Mouse (Mus musculus) kidney, postnatal 4 days (tissue): ENCODE measurements around the gene Tmem121.
A peak's percentile ranks its signal among the peaks of the same experiment; 100 is the strongest.
"Not testable (repeated sequence)": the region's sequence is repeated elsewhere in the genome, so short reads cannot be mapped to it uniquely, and the experiment has no call there.

Source experiments
- DNase-seq, 2 experiments: peaks; one replicate each; pipeline ENCODE4 v3.0.0; 2021; ENCODE audit warnings: mixed read lengths in 2 of 2

Tmem121 gene

DNA sequence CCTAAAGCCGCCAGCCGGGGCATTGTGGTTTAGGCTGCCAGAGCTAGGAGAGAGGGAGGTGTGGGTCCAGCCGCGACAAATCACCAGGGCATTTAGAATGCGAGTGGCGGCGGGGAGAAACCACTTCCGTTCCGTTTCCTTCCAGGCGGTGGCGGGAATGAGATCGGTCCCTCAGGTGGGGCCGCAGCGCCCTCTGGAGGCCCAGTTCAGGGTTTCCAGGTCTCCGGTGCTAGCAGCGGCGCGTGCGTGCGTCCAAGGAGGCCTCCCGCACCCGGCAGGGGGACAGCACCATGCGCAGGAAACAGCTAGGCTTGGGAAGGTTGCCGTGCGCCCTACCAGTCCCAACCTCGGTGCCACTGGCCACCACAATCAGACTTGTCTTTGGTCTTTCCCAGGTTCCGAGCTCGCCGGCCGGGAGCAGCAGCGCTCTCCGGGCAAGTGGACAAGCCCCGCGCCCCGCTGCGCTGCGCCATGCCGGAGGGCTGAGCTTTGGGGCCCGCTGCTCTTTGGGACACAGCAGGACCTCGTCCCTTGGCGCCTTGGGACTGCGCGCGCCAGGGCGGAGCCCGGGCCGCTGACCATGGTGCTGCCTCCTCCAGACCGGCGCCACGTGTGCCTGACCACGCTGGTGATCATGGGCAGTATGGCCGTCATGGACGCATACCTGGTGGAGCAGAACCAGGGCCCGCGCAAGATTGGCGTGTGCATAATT is 2.0 kb downstream of the Tmem121 start:
- DNase-seq, result peak; percentile 90 to 92

DNA sequence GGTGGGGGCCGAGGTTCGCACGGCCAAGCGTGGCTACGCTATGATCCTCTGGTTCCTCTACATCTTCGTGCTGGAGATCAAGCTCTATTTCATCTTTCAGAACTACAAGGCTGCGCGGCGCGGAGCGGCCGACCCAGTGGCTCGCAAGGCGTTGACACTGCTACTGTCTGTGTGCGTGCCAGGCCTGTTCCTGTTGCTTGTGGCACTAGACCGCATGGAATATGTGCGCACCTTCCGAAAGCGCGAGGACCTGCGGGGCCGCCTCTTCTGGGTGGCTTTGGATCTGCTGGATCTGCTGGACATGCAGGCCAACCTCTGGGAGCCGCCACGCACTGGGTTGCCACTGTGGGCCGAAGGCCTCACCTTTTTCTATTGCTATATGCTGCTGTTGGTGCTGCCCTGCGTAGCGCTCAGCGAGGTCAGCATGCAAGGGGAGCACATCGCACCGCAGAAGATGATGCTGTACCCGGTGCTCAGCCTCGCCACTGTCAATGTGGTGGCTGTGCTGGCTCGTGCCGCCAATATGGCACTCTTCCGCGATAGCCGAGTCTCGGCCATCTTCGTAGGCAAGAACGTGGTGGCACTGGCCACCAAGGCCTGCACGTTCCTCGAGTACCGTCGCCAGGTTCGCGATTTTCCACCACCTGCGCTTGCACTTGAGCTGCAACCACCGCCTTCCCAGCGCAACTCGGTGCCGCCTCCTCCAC is 2.8 kb downstream of the Tmem121 start:
- DNase-seq, result no peak

DNA sequence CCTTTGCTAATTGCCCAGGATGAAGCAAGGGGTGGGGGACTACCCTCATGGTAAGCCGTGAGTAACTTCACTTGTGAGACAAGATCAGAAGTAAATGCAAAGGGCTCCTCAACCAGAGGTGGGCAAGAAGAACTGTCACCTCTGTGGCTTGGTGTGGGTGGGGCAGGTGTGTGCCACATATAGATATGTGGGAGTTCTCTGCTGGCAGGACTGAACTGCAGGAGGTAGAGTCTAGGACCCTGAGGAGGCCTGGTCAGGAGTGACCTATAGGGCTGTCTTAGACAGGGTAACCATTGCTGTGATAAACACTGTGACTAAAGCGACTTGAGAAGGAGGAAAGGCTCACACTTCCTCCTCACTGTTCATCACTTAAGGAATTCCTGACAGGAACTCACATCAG is 7.7 kb downstream of the Tmem121 start:
- DNase-seq, result no peak

DNA sequence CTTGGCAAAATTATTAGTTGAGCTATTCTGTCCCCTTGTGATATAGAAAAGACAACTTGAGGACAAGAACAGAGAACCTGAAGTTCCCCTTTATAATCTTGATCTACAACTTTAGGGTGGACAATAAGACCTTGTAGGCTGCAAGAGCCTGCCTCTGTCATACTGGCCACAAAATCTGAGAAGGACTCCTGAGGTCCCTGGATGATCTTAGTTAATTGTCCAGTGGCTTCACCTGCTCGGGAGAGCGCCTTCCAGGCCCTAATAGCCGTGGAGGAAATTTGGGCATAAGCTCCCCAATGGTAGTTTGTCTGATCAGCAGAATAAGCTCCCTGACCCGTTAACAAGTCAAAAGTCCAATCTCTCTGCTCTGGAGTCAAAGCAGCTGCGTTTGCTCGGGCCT is 13.4 kb downstream of the Tmem121 start:
- not testable (repeated sequence) for DNase-seq

DNA sequence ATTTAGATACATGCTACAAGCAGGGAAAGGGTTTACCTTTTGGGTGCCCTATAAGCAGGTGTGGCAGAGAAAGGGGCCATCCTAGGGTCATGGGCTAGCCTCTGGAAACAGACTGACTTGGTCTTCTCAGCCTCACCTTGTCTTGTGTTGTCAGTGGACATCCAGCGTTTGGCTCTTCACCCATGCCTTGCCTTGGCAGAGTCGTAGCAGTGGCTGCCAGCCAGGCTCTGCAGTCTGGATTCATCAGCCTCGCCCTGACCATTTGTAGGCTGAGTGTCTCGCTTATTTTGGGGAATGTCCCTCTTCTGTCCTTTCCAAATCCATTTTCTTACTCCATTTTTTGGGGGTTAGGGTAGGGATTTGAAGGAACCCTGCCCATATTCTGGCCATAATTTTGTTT is 15.6 kb downstream of the Tmem121 start:
- no peak for DNase-seq

DNA sequence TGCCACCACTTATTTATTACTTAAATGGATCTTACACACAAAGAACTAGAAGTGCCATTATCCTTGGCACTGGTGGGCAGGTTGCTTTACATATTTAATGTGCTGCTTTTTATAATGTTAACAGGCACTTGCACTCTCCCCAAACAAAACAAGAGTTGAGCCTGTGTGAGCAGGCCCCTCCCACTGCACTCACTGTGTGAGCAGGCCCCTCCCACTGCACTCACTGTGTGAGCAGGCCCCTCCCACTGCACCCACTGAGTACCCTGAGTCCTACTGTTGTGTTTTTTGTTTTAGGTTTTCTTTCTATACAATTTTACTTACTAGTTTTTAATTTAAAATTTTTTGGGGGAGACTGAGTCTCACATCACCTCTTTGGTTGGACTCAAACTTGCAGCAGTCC is 16.3 kb downstream of the Tmem121 start:
- DNase-seq, result no peak

DNA sequence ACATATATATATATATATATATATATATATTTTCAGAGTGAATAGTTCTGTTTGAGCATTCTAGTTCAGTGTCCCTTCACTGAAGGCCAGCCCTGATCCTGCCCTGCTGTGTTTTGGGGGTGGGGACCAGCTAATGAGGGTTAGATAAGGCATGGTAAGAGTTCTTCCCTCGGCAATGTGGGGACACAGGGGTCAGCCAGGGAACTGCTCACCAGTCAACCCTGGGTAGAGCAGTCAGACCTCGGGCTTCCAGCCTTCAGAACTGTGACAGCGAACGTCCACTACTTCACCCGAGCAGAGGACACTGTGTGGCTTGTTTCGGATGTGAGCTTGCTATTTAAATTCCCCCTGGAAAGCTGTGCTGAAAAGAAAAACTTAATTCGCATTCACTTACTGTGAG is 17.8 kb downstream of the Tmem121 start:
- DNase-seq, result no peak

DNA sequence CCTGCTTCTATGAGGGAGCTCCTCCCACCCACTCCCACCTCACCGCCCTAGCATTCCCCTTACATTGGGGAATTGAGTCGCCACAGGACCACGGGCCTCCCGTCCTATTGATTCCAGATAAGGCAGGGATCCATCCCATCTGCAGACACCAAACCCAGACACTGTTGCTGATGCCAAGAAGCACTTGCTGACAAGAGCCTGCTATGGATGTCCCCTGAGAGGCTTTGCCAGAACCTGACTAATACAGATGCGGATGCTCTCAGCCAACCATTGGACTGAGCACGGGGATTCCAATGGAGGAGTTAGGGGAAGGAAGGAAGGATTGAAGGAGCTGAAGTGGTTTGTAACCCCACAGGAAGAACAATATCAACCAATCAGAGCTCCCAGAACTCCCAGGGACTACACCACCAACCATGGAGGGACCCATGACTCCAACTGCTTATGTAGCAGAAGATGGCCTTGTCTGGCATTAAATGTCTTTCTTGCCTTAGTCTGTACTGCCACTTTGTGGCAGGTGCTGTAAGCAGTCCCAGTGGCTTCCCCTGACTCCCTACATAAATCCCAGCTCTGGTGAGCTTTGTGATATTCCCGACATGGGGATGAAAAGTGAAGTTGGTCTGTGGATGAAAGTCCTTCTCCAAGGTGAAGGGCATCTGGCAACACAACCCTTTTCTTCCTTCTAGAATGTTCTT is 19.7 kb downstream of the Tmem121 start:
- DNase-seq, result no peak

DNA sequence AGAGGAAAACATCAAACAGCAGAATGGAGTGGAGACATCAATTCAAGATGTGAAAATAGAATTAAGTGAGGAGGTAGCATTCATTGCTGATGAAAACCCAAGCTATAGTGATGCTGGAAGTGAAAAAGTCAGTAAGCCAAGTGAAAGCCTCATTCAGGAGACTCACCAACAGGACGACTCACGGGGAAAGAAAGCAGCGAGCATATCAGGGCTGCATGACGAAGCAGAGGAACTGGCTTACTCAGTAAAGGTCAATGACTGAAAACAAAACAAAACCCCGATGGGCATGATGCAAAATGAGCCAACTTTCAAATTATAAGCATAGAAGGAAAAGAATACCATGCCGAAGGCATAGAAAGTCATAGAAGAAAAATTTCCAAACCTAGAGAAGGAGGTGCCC is 22.0 kb downstream of the Tmem121 start:
- DNase-seq, result no peak

DNA sequence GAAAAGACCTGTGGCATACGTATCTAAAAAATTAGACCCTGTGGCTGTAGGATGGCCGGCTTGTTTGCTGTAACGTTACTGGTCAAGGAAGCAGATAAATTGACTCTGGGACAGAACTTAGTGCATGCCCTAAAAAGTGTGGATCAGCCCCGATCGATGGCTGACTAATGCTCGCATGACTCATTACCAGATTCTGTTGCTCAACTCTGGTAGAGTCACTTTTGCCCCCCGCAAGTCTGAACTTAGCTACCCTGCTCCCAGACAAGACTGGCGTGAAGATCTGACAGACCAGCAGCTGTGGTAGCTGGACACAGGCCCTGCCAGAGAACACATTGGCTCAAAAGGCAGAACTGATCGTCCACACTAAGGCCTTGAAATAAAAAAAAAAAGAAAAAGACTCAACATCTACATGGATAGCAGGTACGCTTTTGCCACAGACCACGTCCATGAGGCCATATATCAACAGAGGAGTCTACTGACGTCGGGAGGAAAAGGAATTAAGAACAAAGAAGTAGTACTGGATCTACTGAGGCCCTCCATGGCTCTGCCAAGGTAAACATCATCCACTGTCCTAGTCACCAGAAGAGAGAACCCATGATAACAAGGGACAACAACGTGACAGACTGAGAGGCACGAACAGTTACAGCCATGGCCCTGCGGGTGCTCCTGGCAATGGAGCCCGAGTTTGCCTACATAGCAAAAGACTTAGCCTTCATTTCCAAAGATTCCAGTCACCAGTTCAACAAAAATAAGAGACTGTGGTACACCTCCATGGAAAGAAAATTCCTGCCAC is 25.1 kb downstream of the Tmem121 start:
- DNase-seq, result no peak

DNA sequence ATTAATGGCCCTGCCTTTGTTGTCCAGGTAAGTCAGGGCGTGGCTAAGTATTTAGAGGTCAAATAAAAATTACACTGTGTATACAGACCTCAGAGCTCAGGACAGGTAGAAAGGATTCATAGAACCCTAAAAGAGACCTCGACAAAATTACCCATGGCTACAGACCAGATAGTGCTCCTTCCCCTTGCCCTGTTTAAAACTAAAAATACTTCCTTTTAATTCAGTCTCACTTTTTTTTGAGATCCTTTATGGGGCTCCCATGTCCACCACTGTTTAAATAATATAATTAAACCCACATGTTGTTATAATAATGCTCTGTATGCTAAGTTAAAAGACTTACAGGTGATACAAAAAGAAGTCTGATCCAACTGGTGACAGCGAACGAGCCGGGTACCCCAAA is 26.0 kb downstream of the Tmem121 start:
- no peak for DNase-seq

DNA sequence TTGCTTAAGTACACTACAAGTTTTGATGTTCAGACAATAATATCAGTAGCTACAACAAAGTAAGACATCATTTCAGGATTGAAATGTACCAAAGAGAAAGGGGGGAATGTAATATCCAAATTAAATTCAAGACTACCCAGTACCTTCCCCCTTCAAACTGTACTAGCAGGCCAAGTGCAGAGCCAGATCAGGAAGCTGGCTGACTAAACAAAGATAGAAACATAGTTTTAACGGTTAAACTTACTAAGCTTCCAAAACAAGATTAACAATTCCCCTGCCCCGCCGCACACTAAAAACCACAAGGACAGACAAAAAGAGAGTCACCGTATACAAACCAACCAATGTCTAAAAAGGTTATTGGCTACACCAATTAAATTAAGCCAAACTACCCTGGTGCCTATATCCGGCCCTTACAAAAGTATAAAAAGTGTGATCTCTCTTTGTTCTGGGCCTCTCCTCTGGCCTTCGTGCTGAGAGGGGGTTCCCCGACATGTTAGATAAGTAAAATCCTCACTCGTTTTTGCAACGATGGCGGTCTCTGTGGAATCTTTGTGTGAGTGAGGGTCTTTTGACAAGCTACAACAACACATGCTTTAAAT is 26.7 kb downstream of the Tmem121 start:
- no peak for DNase-seq

DNA sequence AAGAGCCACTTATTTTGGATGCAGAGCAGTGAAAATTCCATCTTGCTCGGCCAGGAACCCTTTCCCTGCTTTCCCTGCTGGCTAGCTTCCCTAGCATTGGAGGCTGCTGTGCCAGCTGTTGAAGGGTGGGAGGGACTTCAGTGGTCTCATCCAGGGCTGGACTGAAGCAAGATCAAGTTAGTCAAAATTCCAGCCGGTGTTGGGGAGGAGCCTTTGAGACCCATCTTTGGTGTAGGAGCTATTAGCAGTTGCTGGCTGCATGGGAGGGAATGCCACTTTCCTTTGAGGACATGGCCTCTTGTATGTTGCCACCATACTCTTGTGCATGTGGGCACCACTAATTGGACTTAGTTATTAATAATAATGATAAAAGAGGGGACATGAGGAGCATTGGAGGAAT is 27.5 kb downstream of the Tmem121 start:
- DNase-seq, result no peak

DNA sequence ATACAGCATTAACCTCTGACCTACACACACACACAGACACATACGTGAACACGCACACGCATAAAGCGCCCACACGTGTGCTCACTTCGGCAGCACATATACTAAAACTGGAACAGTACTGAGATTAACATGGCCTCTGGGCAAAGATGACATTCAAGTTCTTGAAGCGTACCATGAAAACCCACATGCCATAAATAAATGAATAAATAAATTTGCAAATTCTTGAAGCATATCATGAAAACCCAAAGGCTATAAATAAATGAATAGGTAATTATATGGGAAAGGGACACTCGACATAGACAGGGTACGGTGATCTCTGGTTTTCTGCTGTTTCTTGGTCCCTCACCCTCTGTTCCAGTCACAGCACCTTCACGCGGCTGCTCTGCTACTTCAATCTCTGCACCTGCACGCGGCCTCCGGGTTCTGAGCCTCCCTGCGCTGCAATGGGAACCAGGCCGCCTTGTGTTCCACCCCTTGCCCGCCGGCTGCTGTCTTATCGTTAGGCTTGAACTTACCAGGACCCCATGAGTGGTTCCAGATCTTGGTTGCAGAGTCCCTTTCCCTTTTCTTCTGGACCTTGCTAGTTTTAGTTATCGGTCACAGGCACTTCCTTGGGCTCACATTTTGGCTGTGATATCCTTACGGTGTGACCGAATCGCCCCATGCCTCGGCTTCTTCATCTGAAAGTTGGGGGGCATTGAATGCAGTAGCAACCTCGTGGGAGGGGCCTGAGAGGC is 28.5 kb downstream of the Tmem121 start:
- no peak for DNase-seq

DNA sequence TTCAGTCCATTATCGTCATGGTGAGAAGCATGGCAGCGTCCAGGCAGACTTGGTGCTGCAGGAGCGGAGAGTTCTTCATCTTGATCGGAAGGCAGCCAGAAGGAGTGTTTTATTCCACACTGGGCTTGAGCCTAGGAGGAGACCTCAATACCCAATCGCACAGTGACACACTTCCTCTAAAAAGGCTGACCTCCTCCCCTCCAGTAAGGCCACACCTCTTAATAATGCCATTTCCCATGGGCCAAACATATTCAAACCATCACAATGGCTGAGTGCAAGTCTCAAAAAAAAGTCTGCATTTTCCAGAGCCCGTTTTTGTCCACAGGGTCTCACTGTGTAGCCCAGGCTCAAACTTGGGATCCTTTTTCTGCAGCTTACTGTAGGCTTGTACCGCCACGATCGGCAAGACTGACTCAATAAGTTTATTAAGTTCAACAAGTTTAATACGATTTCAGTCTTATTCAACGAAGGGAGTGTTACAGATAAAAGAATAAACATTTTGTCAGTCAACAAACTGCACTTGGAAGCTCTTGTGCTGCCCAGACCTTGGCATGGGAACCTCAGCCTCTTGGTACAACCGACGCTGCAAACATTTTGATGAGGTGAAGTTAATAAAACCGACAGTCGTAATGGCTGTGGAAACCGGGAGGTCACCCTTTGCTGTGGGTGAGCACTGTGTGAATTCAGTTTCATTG is 29.4 kb downstream of the Tmem121 start:
- no peak for DNase-seq

DNA sequence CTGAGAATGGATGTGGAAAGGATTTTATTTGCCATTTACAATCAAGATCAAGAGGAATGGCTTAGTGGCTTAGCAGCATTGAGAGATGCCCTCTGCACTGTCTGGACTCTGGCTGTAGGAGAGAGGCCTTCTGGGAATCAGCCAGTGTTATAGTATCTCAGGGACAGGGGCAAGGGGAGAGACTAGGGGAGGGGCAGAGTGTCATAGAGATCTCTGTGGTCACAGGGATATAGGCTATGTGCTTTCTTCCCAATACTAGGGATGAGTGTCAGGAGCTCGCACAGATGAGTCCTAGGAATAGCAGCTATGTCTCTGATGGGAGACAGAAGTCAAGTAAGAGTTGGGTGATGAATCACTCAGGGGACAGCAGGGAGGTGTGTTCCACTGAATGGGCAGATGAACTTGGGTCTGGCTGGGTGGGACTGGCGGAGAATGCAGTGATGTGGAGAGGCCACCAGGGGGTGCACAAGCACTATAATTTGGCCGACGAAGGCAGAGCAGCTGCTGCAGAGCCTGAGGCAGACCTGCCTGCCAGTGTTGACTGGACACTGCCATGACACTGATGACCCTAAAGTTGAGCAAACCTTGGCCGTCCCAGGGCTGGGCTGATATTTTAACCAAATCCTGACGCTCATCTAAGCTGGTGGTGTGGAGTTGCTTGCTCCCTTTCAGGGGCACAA is 30.1 kb downstream of the Tmem121 start:
- DNase-seq, result peak; percentile 79 to 80

DNA sequence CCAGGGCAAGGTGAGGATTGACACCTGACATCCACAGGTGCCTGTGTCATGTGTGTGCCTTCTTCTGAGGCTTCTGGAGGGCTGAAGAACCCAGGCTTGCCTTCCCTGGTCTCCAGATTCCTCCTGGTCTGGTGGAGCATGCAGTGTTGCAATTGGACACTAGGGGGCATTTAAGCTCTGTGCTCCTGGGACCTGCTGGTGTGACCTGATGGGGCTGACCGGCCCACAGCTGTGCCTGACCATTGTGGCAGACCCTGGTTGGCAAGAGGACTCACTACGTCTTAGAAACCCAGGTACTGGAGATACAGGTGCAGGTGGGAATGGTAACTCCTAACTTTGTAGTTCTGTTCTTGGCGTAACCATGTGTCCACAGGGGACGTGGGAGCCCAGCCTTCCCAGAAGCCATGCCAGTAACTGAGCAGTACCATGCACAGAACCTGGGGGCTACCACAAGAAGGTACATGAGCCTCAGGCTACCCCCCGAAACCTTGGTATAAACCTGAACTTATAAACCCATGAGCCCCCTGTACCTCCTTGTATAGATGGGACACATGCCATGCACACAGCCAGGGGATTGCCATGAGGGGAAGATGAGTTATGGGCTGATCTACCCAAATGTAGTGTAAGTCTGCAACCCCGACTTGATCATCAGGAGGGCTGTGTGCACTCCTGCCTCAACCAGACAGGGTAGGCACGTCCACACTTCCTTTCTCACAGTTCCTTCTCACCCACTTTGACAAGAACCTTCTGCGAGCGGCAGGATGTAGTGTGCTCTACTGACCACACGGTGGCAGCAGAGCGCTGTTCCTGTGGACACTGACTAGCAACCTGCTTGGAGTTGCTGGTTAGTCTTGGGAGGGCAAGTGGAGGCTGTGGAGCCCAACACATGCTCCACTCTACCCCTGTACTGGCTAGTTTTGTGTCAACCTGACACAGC is 31.8 kb downstream of the Tmem121 start:
- DNase-seq, result peak; percentile 80 to 81

DNA sequence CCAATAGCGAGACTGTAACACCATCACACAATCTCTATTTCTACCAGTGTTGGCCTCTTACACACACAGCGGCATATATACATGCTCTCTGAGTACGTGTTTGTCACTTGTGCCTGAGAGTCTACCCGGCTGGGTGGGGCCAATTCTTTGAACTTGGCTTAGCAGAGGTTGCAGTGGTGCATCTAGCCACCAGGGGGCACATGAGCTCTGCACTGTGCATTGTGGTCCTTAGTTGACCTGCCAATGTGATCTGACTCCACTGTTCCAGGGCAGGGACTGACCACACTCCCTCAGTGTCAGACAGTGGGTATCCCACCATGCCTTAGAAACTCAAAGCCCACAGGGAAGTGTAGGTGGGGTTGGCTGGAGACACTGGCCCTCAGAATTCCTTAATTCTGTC is 34.1 kb downstream of the Tmem121 start:
- peak; percentile 72 to 74 for DNase-seq

DNA sequence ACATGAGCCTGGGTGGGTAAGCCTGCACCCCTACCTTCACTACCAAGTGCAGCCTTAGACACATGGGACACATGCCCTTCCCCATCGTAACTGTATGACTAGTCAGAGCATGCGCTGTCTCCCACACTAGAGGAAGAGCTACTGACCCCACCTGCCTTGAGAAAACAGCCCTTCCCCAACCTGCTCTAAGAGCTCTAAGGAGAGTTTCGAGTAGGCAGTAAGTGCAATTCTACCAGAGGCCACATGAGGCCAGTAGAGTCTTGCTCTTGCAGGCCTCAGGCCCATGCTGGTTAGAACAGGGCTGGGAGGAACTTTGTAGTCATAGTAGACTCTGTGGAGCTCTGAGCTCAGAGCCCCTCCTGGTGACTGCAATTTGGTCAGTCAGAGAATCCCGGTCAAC is 34.7 kb downstream of the Tmem121 start:
- DNase-seq, result peak; percentile 80 to 85

DNA sequence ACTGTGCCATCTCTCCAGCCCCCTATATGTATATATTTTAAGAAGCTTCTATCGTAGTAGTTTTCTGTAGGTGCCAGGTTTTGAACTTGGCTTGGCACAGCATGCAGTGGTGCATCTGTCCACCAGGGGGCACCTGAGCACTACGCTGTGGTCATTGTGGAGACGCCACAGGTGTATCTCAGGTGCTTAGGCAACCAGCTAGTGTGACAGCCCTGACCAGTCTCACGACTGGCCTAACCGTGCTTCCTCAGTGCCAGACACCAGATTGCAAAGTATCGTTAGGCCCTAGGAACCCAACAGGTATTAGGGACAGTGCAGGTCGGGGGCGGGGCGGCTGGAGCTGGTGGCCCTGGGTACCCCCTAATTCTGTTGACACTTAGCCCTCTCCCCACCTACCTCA is 35.6 kb downstream of the Tmem121 start:
- peak; percentile 65 to 67 for DNase-seq
